Mouse (Mus musculus): Measurements from ENCODE around the gene Add3. TPM values are rescaled to one million over a fixed set of nuclear protein-coding genes. Genes with fewer than 3 reads are reported as not detected.

Add3 gene
- total and polyA plus RNA-seq, 3 experiments, result 14.0 to 52.9 TPM; not detected in 1

DNA sequence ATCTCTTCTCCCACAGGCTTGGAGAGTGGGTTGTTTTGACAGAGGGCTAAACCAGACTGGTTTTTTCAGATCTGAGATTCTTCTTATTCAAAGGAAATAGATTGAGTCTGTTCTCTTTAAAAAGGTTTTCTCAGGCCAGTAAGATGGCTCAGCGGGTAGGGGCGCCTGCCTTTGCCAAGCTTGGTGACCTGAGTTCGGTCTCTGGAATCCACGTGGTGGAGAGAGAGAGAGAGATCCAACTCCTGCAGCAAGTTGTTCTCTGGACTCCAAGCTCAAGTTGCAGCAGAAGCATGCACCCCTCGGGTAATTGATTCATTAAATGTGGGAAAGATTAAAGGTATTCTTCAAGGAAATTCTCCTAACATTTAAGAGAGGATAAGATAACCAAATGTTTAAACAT is 16.9 kb upstream of the Add3 start:
- H3K4me1 ChIP-seq (ENCODE audit: control insufficient read depth in 1 of 2, insufficient read depth in 2 of 2, low read length in 2 of 2), result peaks cover 26 to 36% of the 10 kb centered on the region in 2 experiments
- H3K27me3 ChIP-seq (ENCODE audit: control insufficient read depth in 1 of 2, insufficient read depth in 2 of 2, low read length in 2 of 2), result no peaks in the 10 kb centered on the region
- H3K36me3 ChIP-seq (ENCODE audit: control insufficient read depth in 1 of 2, insufficient read depth in 2 of 2, low read length in 2 of 2), result peaks cover 0 to 41% of the 10 kb centered on the region in 2 experiments; a peak in 2 of 4 replicates
- no peak overlapping the region for H3K27ac ChIP-seq (ENCODE audit: control insufficient read depth, low read depth, low read length)
- no peak overlapping the region for H3K9ac ChIP-seq (ENCODE audit: control insufficient read depth, low read depth, low read length, poor library complexity, severe bottlenecking)
- no peaks in the 10 kb centered on the region for H3K9me3 ChIP-seq (replicated peaks; ENCODE audit: insufficient read depth, low read length)
- no peak for TF ChIP-seq SIN3A (IDR thresholded peaks at IDR 0.05; ENCODE audit: low read length)
- no peak for TF ChIP-seq MEF2A (IDR thresholded peaks at IDR 0.05; ENCODE audit: extremely low read depth, insufficient replicate concordance, low read depth, low read length, poor library complexity, severe bottlenecking)
- no peak for TF ChIP-seq ELF1 (IDR thresholded peaks at IDR 0.05; ENCODE audit: low read depth, low read length)
- TF ChIP-seq POLR2A (IDR thresholded peaks at IDR 0.05; ENCODE audit: control insufficient read depth in 1 of 2, insufficient read depth in 1 of 2, low read depth in 1 of 2, low read length in 2 of 2, poor library complexity in 1 of 2), result no peak
- no peak for TF ChIP-seq E2F4 (IDR thresholded peaks at IDR 0.05; ENCODE audit: borderline replicate concordance, low read depth, low read length)
- TF ChIP-seq ETS1 (IDR thresholded peaks at IDR 0.05; ENCODE audit: low read depth, low read length), result no peak
- no peak for TF ChIP-seq KAT2A (conservative IDR thresholded peaks at IDR 0.05; ENCODE audit: low read depth, low read length)
- TF ChIP-seq ZMIZ1 (IDR thresholded peaks at IDR 0.05; ENCODE audit: low read depth, low read length), result no peak
- no peak for TF ChIP-seq USF2 (IDR thresholded peaks at IDR 0.05; ENCODE audit: borderline replicate concordance in 1 of 2, insufficient read depth in 1 of 2, low read depth in 1 of 2, low read length in 2 of 2)
- H3K79me2 ChIP-seq (ENCODE audit: control insufficient read depth, insufficient read depth, low read length, poor library complexity), result no peaks in the 10 kb centered on the region
- no peak overlapping the region for H3K4me3 ChIP-seq (ENCODE audit: control insufficient read depth in 1 of 2, insufficient read depth in 1 of 2, low read depth in 2 of 2, low read length in 2 of 2)
- no peak for DNase-seq (ENCODE audit: low read depth, low spot score)

DNA sequence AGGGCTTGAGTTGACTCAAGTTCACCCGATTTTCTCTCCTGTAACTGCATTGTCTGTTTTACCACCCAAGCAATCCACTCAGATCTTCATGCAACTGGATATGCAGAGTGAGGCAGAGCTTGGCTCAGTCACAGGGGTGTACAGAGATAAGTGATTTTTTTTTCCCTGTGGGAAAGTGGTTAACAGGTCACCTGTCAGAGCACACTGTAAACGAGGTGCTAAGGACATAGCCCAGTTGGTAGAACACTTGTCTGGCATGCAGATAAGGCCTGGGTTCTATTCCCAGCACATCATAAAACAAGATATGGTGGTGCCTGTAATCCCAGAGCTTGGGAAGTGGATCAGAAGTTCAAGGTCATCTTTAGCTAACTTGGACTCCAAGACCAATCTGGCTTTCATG is 14.6 kb upstream of the Add3 start:
- peaks cover 0 to 31% of the 10 kb centered on the region in 2 experiments; a peak in 2 of 4 replicates for H3K36me3 ChIP-seq (ENCODE audit: control insufficient read depth in 1 of 2, insufficient read depth in 2 of 2, low read length in 2 of 2)
- no peaks in the 10 kb centered on the region for H3K9me3 ChIP-seq (replicated peaks; ENCODE audit: insufficient read depth, low read length)
- H3K79me2 ChIP-seq (ENCODE audit: control insufficient read depth, insufficient read depth, low read length, poor library complexity), result no peaks in the 10 kb centered on the region
- H3K27me3 ChIP-seq (ENCODE audit: control insufficient read depth in 1 of 2, insufficient read depth in 2 of 2, low read length in 2 of 2), result no peaks in the 10 kb centered on the region
- TF ChIP-seq USF2 (IDR thresholded peaks at IDR 0.05; ENCODE audit: borderline replicate concordance in 1 of 2, insufficient read depth in 1 of 2, low read depth in 1 of 2, low read length in 2 of 2), result no peak
- TF ChIP-seq ZKSCAN1 (IDR thresholded peaks at IDR 0.05; ENCODE audit: low read depth, low read length), result no peak
- no peak for TF ChIP-seq POLR2A (IDR thresholded peaks at IDR 0.05; ENCODE audit: control insufficient read depth in 1 of 2, insufficient read depth in 1 of 2, low read depth in 1 of 2, low read length in 2 of 2, poor library complexity in 1 of 2)
- no peak for TF ChIP-seq ELF1 (IDR thresholded peaks at IDR 0.05; ENCODE audit: low read depth, low read length)
- TF ChIP-seq ETS1 (IDR thresholded peaks at IDR 0.05; ENCODE audit: low read depth, low read length), result no peak
- TF ChIP-seq JUND (IDR thresholded peaks at IDR 0.05; ENCODE audit: low read depth, low read length), result no peak
- no peak for TF ChIP-seq MAFK (IDR thresholded peaks at IDR 0.05; ENCODE audit: borderline replicate concordance, low read depth, low read length)
- no peak for TF ChIP-seq SMC3 (IDR thresholded peaks at IDR 0.05; ENCODE audit: low read depth, low read length)
- no peak for TF ChIP-seq BHLHE40 (IDR thresholded peaks at IDR 0.05; ENCODE audit: borderline replicate concordance, low read depth, low read length)
- TF ChIP-seq TCF12 (IDR thresholded peaks at IDR 0.05; ENCODE audit: low read depth, low read length), result no peak
- no peak for TF ChIP-seq MXI1 (IDR thresholded peaks at IDR 0.05; ENCODE audit: low read depth, low read length)
- 0 out of 4 replicates have a peak, but pooled peaks of 1 of the 2 experiments have one; percentile 11 for TF ChIP-seq EP300 (IDR thresholded peaks at IDR 0.05; ENCODE audit: low read depth in 1 of 2, low read length in 2 of 2)
- no peak for TF ChIP-seq GABPA (IDR thresholded peaks at IDR 0.05; ENCODE audit: low read depth, low read length)
- no peak for TF ChIP-seq MAX (IDR thresholded peaks at IDR 0.05; ENCODE audit: low read length)
- TF ChIP-seq MYB (IDR thresholded peaks at IDR 0.05; ENCODE audit: low read depth, low read length), result no peak
- TF ChIP-seq ZNF384 (IDR thresholded peaks at IDR 0.05; ENCODE audit: low read depth, low read length), result 0 out of 2 replicates have a peak, but pooled peaks have one; percentile 19
- TF ChIP-seq SIN3A (IDR thresholded peaks at IDR 0.05; ENCODE audit: low read length), result no peak
- peak; percentile 44; the same call in 1 of the 2 replicates for TF ChIP-seq GATA1 (IDR thresholded peaks at IDR 0.05; ENCODE audit: low read depth, low read length)
- TF ChIP-seq ZMIZ1 (IDR thresholded peaks at IDR 0.05; ENCODE audit: low read depth, low read length), result no peak
- peaks cover 13 to 31% of the 10 kb centered on the region in 2 experiments for H3K4me1 ChIP-seq (ENCODE audit: control insufficient read depth in 1 of 2, insufficient read depth in 2 of 2, low read length in 2 of 2)
- H3K4me3 ChIP-seq (ENCODE audit: control insufficient read depth in 1 of 2, insufficient read depth in 1 of 2, low read depth in 2 of 2, low read length in 2 of 2), result no peak overlapping the region
- no peak overlapping the region for H3K9ac ChIP-seq (ENCODE audit: control insufficient read depth, low read depth, low read length, poor library complexity, severe bottlenecking)
- no peak overlapping the region for H3K27ac ChIP-seq (ENCODE audit: control insufficient read depth, low read depth, low read length)
- peak; percentile 22 for DNase-seq (ENCODE audit: low read depth, low spot score)
